Mouse (Mus musculus) liver, embryonic 13.5 days (tissue): ENCODE results near the gene Mgmt. TPM values are rescaled to one million over a fixed set of nuclear protein-coding genes. Genes with fewer than 3 reads are reported as not detected.

Source experiments
- ATAC-seq: fragments of 200-750 bp; cut with Nextera tagmentation; 2 replicates; pipeline ENCODE4 v1.8.0; 2017; ENCODE audit warnings: low read depth, mild to moderate bottlenecking, moderate number of reproducible peaks, moderate library complexity
- DNase-seq: peaks from one replicate; pipeline ENCODE4 v3.0.0; 2022
- H3K27ac ChIP-seq: fragments of 300-500 bp; sonication (generic); 2 replicates; pipeline ENCODE4 v1.5.1; 2015; ENCODE audit warnings: moderate library complexity, mild to moderate bottlenecking, inconsistent platforms
- H3K27me3 ChIP-seq: fragments of 300-500 bp; sonication (generic); 2 replicates; pipeline ENCODE4 v1.6.1; 2015; ENCODE audit warnings: mild to moderate bottlenecking, inconsistent platforms
- H3K36me3 ChIP-seq: fragments of 300-500 bp; sonication (generic); 2 replicates; pipeline ENCODE4 v1.6.1; 2015; ENCODE audit warnings: mild to moderate bottlenecking, inconsistent platforms
- H3K4me1 ChIP-seq: fragments of 300-500 bp; sonication (generic); replicated peaks from 2 replicates; pipeline ENCODE4 v1.6.1; 2015; ENCODE audit warnings: inconsistent platforms
- H3K4me2 ChIP-seq: fragments of 300-500 bp; sonication (generic); 2 replicates; pipeline ENCODE4 v1.6.1; 2015; ENCODE audit warnings: inconsistent platforms, mild to moderate bottlenecking, moderate library complexity
- H3K4me3 ChIP-seq: fragments of 300-500 bp; sonication (generic); replicated peaks from 2 replicates; pipeline ENCODE4 v1.5.1; 2015; ENCODE audit warnings: mild to moderate bottlenecking, inconsistent platforms
- H3K9ac ChIP-seq: fragments of 300-500 bp; sonication (generic); 2 replicates; pipeline ENCODE4 v1.6.1; 2015; ENCODE audit warnings: mild to moderate bottlenecking, inconsistent platforms
- H3K9me3 ChIP-seq: fragments of 300-500 bp; sonication (generic); replicated peaks from 2 replicates; pipeline ENCODE4 v1.6.1; 2016; ENCODE audit warnings: inconsistent platforms
- WGBS: fragments of 180-500 bp; shearing (Covaris S2); methylation state at CpG from one replicate; pipeline ENCODE4 v1.1.7; 2015; ENCODE audit not compliant: insufficient replicate concordance; 5-methylcytosine and 5-hydroxymethylcytosine counted together
- polyA plus RNA-seq: library from polyadenylated mRNA; unstranded; fragments of >200 nt; fragmentation: Nextera tagmentation; extraction: Ambion mirVana; gene quantifications from 2 replicates; pipeline ENCODE4 v1.2.1, GENCODE M21; 2015

Mgmt gene
- polyA plus RNA-seq, 1 experiment from 2014 or later: 3.4 TPM

DNA sequence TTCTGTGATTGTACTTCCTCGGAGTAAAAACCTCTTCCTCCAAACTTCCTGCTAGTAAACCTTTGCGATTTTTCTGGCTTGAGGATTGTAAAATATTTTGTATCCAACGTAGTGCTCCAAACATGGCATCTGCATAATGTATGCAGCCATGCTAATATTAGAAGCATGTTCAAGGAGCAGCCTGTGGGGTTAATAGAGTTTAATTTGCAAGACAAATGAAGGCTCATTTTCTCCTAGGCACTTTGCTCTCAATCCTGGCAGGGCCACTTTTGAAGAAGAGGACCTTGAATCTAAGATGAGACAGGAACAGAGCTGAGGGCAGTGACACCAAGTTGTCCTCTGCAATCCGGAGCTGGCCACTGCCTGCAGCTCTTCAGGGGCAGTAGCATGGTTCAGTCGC lies 141.5 kb downstream of the Mgmt start:
- Histone ChIP-seq H3K9me3 (no peaks in the 10 kb centered on the region), H3K4me1 (no peaks in the 10 kb centered on the region), H3K9ac (no peak overlapping the region), H3K27me3 (no peaks in the 10 kb centered on the region), H3K4me2 (no peak overlapping the region), H3K4me3 (no peak overlapping the region), H3K36me3 (no peaks in the 10 kb centered on the region), H3K27ac (no peak overlapping the region)
- ATAC-seq (no peak), DNase-seq (no peak)
- 52% methylated on average over 5 of the region's 5 CpGs for WGBS

DNA sequence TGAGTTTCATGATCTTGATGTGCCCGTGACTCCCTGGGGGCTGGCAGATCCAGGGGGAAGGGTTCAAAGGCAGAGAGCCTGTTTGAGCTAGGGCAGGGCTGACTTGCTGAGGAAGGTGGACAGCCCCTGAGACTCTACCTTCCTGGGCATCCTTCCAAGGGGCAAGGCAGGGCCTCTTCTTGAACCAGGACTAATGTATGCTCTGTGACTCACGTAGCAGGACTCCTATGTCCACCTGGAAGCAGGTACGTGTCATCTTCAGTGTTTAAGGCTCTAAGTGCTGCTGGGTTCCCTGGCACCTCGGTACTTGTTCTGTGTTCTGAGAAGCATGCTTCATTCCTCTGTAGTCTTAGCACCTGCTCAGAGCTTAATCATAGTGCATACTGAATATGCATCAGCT lies 143.1 kb downstream of the Mgmt start:
- H3K36me3 ChIP-seq: no peaks in the 10 kb centered on the region
- H3K9me3 ChIP-seq: no peaks in the 10 kb centered on the region
- ATAC-seq (no peak), DNase-seq (no peak)
- no peak overlapping the region for H3K9ac ChIP-seq
- no peaks in the 10 kb centered on the region for H3K27me3 ChIP-seq
- no peak overlapping the region for H3K4me3 ChIP-seq
- 61% methylated on average over 4 of the region's 4 CpGs for whole genome bisulfite sequencing
- no peak overlapping the region for H3K4me2 ChIP-seq
- H3K27ac ChIP-seq: no peak overlapping the region
- no peaks in the 10 kb centered on the region for H3K4me1 ChIP-seq

DNA sequence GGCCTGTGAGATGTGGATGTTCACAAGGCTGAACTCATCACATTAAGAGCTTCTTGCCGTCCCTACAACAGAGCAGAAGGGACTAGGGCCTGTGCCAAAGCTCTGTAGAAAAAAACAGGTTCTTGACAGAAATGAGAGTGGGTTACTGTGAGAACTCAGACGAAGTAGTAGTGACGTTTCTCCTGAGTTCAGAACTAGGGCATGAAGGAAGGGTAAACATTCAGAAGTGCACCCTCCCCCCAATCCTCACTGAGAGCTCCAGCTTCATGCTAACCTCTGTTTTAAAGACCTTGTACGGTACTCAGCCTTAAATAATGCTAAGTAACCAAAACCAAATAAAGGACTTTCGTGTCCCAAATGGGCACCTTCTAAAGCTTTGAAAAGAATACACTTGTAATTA lies 143.5 kb downstream of the Mgmt start:
- ATAC-seq: no peak
- Histone ChIP-seq H3K9ac (no peak overlapping the region), H3K4me1 (no peaks in the 10 kb centered on the region), H3K9me3 (no peaks in the 10 kb centered on the region), H3K4me2 (no peak overlapping the region), H3K27ac (no peak overlapping the region), H3K4me3 (no peak overlapping the region), H3K27me3 (no peaks in the 10 kb centered on the region), H3K36me3 (no peaks in the 10 kb centered on the region)
- 59% methylated on average over 5 of the region's 5 CpGs for WGBS
- DNase-seq: no peak

DNA sequence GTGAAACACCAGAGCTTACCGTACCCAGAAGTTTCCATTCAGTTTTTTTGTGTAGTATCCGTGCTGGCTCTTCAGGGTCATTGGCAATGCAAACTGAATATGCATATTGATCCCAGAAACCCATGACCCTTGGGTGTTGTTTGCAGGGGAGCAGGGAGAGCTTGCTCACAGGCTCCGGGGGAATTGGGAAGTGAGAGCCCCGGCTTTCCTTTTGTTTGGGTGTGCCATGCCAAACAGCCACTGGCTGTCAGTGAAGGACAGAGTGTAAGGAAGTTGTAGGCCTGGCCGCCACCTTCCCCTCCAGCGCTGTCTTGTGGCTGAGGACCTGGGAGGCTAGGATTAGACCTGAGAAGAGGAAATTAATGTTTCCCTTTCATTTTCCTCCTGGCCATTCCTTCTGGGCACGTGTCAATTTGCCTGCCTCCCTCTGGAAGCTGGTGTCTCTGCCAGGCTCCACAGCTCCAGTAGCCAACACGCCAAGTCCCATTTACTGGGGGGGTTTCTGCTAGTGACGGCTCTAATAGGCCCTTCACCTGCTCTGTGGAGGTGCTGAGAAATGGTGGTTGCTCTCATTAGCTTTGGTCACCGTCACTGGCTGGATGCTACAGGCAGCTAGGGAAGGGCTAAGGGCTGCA lies 144.0 kb downstream of the Mgmt start:
- Histone ChIP-seq H3K27me3 (no peaks in the 10 kb centered on the region), H3K4me1 (no peaks in the 10 kb centered on the region), H3K9me3 (no peaks in the 10 kb centered on the region), H3K4me3 (no peak overlapping the region), H3K9ac (no peak overlapping the region), H3K4me2 (no peak overlapping the region), H3K27ac (no peak overlapping the region), H3K36me3 (no peaks in the 10 kb centered on the region)
- WGBS: 50% methylated on average over 10 of the region's 10 CpGs
- ATAC-seq (no peak), DNase-seq (no peak)

DNA sequence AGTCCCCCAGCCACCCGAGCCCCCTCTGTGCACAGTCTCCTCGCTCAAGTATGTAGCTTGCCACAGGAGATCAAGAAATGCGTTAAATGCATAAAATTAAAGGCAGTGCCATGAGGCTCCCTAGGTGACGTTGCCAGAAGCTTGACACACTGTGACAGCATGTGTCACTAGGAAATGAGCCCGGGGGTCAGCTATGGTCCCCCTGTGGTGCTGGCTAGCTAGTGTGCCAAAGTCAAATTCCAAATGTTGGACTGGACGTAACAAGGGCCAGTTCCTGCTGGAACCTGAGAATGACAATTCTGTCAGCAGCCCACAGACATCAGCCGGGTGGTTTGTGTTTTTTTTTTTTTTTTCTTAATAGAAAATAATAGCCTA lies 144.5 kb downstream of the Mgmt start:
- Histone ChIP-seq H3K9me3 (no peaks in the 10 kb centered on the region), H3K9ac (no peak overlapping the region), H3K4me2 (no peak overlapping the region), H3K4me1 (no peaks in the 10 kb centered on the region), H3K27me3 (no peaks in the 10 kb centered on the region), H3K27ac (no peak overlapping the region), H3K36me3 (no peaks in the 10 kb centered on the region), H3K4me3 (no peak overlapping the region)
- DNase-seq (no peak), ATAC-seq (no peak)
- WGBS: 67% methylated on average over 7 of the region's 7 CpGs

DNA sequence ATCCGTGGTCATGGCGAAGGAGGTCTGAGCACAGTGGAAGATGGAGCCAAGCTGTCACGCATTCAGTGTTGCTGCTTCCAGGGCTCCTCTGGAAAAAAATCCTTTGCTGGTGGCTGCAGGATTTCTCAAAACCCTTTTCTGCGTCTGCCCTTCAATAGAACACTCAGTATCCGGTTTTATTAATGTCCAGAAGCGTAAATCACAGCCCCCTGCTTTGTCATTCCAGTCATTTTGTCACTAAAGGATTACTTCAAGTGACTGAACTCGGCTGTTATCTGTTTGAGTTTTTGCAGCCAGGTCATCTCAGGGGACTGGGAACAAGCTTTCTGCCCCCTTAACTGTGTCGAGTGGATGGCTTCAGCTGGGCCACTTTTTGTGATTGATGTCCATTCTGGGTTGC lies 146.2 kb downstream of the Mgmt start:
- ATAC-seq (no peak), DNase-seq (no peak)
- no peaks in the 10 kb centered on the region for H3K27me3 ChIP-seq
- 66% methylated on average over 8 of the region's 8 CpGs for WGBS
- no peaks in the 10 kb centered on the region for H3K36me3 ChIP-seq
- no peak overlapping the region for H3K9ac ChIP-seq
- no peaks in the 10 kb centered on the region for H3K4me1 ChIP-seq
- no peak overlapping the region for H3K27ac ChIP-seq
- H3K4me2 ChIP-seq: no peak overlapping the region
- H3K4me3 ChIP-seq: no peak overlapping the region
- H3K9me3 ChIP-seq: no peaks in the 10 kb centered on the region

DNA sequence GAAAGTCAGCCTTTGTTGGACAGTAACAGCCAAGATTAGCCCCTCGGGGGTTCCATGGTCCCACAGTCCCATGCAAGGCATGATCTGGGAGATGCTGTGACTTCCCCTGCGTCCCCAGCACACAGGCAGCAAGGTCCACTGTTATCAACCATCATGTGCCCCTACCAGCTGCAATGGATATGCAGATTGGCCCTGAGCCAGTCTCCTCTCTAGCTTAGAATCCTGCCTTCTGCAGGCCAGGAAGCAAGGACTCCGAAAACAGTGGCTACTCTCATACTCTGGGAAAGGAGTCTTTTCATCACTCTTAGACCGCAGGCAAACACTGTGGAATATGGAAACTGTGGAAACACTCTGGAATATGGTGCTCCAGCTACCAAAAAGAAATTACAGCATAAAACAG lies 152.5 kb downstream of the Mgmt start:
- Histone ChIP-seq H3K27me3 (no peaks in the 10 kb centered on the region), H3K36me3 (no peaks in the 10 kb centered on the region), H3K9me3 (no peaks in the 10 kb centered on the region), H3K4me2 (no peak overlapping the region), H3K4me3 (no peak overlapping the region), H3K4me1 (no peaks in the 10 kb centered on the region), H3K9ac (no peak overlapping the region), H3K27ac (no peak overlapping the region)
- 61% methylated on average over 4 of the region's 4 CpGs for WGBS
- DNase-seq: no peak
- no peak for ATAC-seq

DNA sequence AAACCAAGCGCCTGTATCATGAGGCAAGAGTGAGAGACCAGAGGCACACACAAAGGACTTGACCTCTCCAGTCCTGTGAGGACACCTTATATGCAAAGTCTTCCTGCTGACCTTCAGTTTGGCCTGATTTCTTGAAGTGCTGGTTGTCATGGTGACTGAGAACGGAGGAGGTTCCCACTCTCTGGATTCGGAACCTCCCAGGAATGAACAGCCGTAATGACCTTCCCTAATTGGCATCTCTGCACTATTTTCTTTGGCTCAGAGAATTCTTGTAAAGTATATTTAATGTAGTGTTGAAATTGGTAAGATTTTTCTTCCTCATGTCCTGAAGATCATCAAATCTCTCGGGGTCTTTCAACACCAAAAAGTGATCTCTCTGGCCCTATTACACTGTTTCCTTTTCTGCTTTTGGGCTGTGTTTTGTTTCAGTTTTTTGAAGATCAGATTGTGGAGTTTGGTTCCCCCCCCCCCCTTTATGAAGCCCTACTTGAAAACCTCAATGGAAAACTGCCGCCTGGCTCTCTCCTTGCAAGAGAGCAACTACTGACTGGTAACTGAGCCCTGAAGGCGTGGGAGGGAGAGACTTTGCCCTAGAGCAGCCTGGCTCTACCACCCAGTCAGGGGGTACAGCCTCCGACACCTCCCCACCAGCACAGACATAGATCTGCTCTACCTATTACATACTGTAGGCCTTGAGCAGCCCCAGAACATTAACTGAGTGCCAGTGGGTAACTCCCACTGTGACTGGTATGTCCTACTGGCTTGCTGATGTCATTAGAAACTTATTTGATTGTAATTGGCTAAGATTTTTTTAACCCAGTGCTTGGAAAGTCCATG lies 153.9 kb downstream of the Mgmt start:
- Histone ChIP-seq H3K9me3 (no peaks in the 10 kb centered on the region), H3K9ac (no peak overlapping the region), H3K4me3 (no peak overlapping the region), H3K4me1 (no peaks in the 10 kb centered on the region), H3K36me3 (no peaks in the 10 kb centered on the region), H3K27me3 (no peaks in the 10 kb centered on the region), H3K4me2 (no peak overlapping the region), H3K27ac (no peak overlapping the region)
- ATAC-seq (no peak), DNase-seq (no peak)
- WGBS: 62% methylated on average over 8 of the region's 8 CpGs

DNA sequence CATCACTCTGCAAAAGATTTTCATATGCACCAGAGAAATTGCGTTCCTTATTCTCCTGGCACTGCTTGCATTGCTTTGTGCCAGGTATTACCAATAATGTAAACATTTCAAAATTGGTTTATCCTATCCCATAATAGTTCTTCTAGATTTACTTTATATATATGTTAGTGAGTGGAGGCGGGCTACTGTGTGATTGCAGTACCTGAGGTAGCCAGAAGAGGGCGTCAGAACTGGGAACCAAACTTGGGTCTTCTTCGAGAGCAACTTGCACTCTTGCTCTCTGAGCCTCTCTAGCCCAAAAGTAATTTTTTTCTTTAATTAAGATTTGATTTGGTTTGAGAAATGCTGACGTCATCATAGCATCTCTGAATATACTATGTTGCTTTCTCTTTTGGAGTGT lies 159.9 kb downstream of the Mgmt start:
- no peaks in the 10 kb centered on the region for H3K4me1 ChIP-seq
- H3K27ac ChIP-seq: no peak overlapping the region
- H3K9me3 ChIP-seq: no peaks in the 10 kb centered on the region
- 60% methylated on average over 5 of the region's 5 CpGs for WGBS
- DNase-seq (no peak), ATAC-seq (no peak)
- H3K27me3 ChIP-seq: no peaks in the 10 kb centered on the region
- H3K4me2 ChIP-seq: no peak overlapping the region
- H3K4me3 ChIP-seq: no peak overlapping the region
- no peaks in the 10 kb centered on the region for H3K36me3 ChIP-seq
- H3K9ac ChIP-seq: no peak overlapping the region

DNA sequence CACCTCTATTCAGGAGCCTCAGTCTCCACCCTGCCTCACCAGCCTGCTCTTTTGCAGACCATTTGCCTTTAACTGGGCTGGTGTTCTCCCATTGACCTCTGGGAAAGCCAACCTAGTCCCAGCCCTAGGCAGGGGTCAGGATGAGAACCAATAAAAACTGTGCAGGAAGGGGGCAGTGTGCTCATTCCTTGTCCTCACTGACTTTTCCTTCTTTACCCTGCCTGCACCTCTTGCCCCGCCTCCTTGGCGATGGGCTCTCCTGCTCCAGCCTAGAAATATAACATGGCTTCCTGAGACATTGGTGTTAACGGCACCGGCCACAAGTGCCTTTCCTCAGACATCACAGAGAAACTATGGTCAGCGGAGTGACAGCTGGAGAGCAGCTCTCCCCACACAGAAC lies 161.7 kb downstream of the Mgmt start:
- no peak overlapping the region for H3K4me2 ChIP-seq
- H3K27me3 ChIP-seq: no peaks in the 10 kb centered on the region
- no peaks in the 10 kb centered on the region for H3K36me3 ChIP-seq
- H3K27ac ChIP-seq: no peak overlapping the region
- DNase-seq: no peak
- H3K4me3 ChIP-seq: no peak overlapping the region
- 39% methylated on average over 5 of the region's 5 CpGs for WGBS
- H3K4me1 ChIP-seq: no peaks in the 10 kb centered on the region
- no peaks in the 10 kb centered on the region for H3K9me3 ChIP-seq
- ATAC-seq: no peak
- H3K9ac ChIP-seq: no peak overlapping the region

DNA sequence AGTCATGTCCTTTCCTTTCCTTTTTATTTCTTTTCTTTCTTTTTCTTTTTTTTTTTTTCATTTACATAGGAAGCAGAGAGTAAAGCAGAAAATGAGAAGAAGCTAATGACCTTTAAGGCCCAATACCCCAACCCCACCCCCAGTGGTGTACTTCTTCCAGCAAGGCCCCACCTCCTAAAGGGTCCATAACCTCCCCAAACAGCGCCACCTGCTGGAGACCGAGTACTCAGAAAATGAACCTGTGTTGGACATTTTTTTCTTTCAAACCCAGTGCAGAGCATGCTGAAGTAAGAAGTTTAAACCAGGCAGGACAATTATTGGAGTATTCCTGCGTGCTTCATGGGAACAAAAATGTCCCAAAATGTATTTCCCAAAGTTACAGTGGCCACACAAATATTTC lies 166.1 kb downstream of the Mgmt start:
- Histone ChIP-seq H3K4me2 (no peak overlapping the region), H3K9me3 (no peaks in the 10 kb centered on the region; the same call in 1 of the 2 replicates), H3K27me3 (no peaks in the 10 kb centered on the region), H3K4me1 (no peaks in the 10 kb centered on the region), H3K36me3 (no peaks in the 10 kb centered on the region), H3K4me3 (no peak overlapping the region), H3K27ac (no peak overlapping the region), H3K9ac (no peak overlapping the region)
- WGBS: 23% methylated on average over 3 of the region's 3 CpGs
- no peak for ATAC-seq
- no peak for DNase-seq

DNA sequence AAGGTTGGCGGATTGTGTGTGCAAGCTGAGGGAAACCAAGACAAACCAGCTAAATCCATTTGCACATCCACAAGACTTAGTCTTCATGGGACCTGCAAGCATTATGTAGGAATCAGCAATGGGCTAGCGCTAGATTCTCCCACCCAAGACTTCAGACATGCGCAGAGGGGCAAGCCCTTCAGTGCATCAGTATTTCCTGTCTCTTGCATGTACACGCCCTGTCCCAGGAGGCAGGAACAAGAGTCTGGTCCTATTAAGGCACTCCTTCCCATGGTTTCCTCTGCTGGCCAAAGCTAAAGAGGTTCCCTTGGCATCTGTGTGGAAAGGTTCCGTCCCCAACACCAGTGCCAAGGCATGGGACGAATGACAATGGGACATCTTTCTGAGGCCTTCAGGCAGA lies 166.7 kb downstream of the Mgmt start:
- no peaks in the 10 kb centered on the region for H3K4me1 ChIP-seq
- no peak overlapping the region for H3K9ac ChIP-seq
- no peak overlapping the region for H3K27ac ChIP-seq
- H3K27me3 ChIP-seq: no peaks in the 10 kb centered on the region
- 72% methylated on average over 6 of the region's 6 CpGs for WGBS
- no peaks in the 10 kb centered on the region for H3K36me3 ChIP-seq
- DNase-seq: no peak
- no peaks in the 10 kb centered on the region; the same call in 1 of the 2 replicates for H3K9me3 ChIP-seq
- ATAC-seq: no peak
- H3K4me3 ChIP-seq: no peak overlapping the region
- no peak overlapping the region for H3K4me2 ChIP-seq
